Mouse (Mus musculus): ENCODE measurements around the gene Tmcc1. TPM values are rescaled to one million over a fixed set of nuclear protein-coding genes. Genes with fewer than 3 reads are reported as not detected.

Tmcc1 gene
- polyA plus RNA-seq, 1 experiment from 2014 or later: 9.4 TPM

GRCm38 (mm10) chr6:116107471-116108358 lies 85.6 kb downstream of the Tmcc1 start:
- TF ChIP-seq CTCF (IDR thresholded peaks at IDR 0.05; ENCODE audit: low read depth): peak; percentile 30
- TF ChIP-seq EP300 (optimal IDR thresholded peaks at IDR 0.05): no peak
- Histone ChIP-seq H3K27ac (replicated peaks) (peak overlapping the region; percentile 72), H3K36me3 (ENCODE audit: control insufficient read depth, insufficient read depth, low read length) (no peaks in the 10 kb centered on the region), H3K4me1 (replicated peaks; ENCODE audit: control insufficient read depth, insufficient read depth) (no peaks in the 10 kb centered on the region; the same call in 1 of the 2 replicates), H3K27me3 (ENCODE audit: control insufficient read depth, insufficient read depth, low read length) (no peaks in the 10 kb centered on the region), H3K9me3 (ENCODE audit: control insufficient read depth, low read length) (no peaks in the 10 kb centered on the region), H3K4me2 (replicated peaks; ENCODE audit: low read depth) (peak overlapping the region; percentile 97), H3K9ac (ENCODE audit: low read length) (peak overlapping the region; percentile 66), H3K4me3 (ENCODE audit: low read depth, low read length) (peak overlapping the region; percentile 61)
- WGBS: 4% methylated on average over 29 of the region's 29 CpGs
- ATAC-seq (ENCODE audit: low FRiP score, low TSS enrichment): peak; percentile 90
- DNase-seq (ENCODE audit: low spot score): peak; percentile 67

DNA sequence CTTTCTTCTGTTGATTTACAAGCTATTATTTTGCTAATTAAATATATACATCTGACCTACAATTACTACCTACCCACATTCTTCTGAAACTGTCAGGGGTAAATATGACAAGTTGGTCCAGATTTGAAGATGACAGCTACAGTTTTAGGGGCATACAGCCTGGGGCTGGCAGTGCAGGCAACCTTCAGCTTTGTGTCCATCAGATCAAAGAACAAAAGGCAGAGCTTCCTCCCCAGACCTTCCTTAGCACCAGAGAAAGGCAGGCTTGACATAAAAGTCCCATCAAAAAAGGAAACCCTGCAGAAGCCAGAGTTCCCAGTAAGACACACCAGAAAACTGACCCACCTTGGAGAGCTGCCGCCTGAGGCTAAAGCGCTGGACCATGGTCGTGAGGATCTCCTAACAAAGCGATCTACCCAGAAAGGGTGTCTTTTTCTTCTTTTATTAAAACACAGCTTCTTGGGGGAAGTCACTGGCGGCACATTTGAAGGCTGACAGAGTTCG lies 86.3 kb downstream of the Tmcc1 start:
- DNase-seq (ENCODE audit: low spot score) (no peak), ATAC-seq (ENCODE audit: low FRiP score, low TSS enrichment) (no peak)
- peak overlapping the region; percentile 72 for H3K27ac ChIP-seq (replicated peaks)
- H3K9me3 ChIP-seq (ENCODE audit: control insufficient read depth, low read length): no peaks in the 10 kb centered on the region
- peak overlapping the region; percentile 97 for H3K4me2 ChIP-seq (replicated peaks; ENCODE audit: low read depth)
- peak overlapping the region; percentile 66 for H3K9ac ChIP-seq (ENCODE audit: low read length)
- H3K4me3 ChIP-seq (ENCODE audit: low read depth, low read length): peak overlapping the region; percentile 61
- no peaks in the 10 kb centered on the region for H3K36me3 ChIP-seq (ENCODE audit: control insufficient read depth, insufficient read depth, low read length)
- no peak for TF ChIP-seq EP300 (optimal IDR thresholded peaks at IDR 0.05)
- TF ChIP-seq CTCF (IDR thresholded peaks at IDR 0.05; ENCODE audit: low read depth): no peak
- WGBS: 22% methylated on average over 6 of the region's 6 CpGs
- H3K4me1 ChIP-seq (replicated peaks; ENCODE audit: control insufficient read depth, insufficient read depth): no peaks in the 10 kb centered on the region; the same call in 1 of the 2 replicates
- no peaks in the 10 kb centered on the region for H3K27me3 ChIP-seq (ENCODE audit: control insufficient read depth, insufficient read depth, low read length)

DNA sequence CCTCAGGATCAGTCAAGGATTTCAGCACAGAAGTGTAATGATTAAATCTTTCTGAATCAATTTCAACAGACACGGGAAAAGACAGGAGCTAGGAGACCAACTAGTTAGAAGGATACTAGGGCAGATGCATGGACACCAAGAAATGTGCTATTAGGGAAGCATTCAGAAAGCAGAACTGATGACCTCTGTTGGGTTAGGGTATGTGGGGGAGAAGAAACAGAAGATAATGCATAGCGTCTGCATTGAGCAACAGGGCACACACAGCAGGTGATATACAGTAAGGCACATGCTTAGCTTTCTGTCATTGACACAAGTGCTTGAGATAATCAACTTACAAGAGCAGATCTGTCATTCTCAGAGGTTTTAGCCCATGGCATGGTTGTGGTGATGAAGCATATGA lies 95.7 kb downstream of the Tmcc1 start:
- ATAC-seq (ENCODE audit: low FRiP score, low TSS enrichment) (no peak), DNase-seq (ENCODE audit: low spot score) (no peak)
- Histone ChIP-seq H3K27me3 (ENCODE audit: control insufficient read depth, insufficient read depth, low read length) (no peaks in the 10 kb centered on the region), H3K9ac (ENCODE audit: low read length) (no peak overlapping the region), H3K36me3 (ENCODE audit: control insufficient read depth, insufficient read depth, low read length) (no peaks in the 10 kb centered on the region), H3K9me3 (ENCODE audit: control insufficient read depth, low read length) (no peaks in the 10 kb centered on the region), H3K4me1 (replicated peaks; ENCODE audit: control insufficient read depth, insufficient read depth) (no peaks in the 10 kb centered on the region), H3K4me3 (ENCODE audit: low read depth, low read length) (no peak overlapping the region), H3K27ac (replicated peaks) (no peak overlapping the region), H3K4me2 (replicated peaks; ENCODE audit: low read depth) (no peak overlapping the region)
- 89% methylated on average over 2 of the region's 2 CpGs for WGBS
- no peak for TF ChIP-seq CTCF (IDR thresholded peaks at IDR 0.05; ENCODE audit: low read depth)
- TF ChIP-seq EP300 (optimal IDR thresholded peaks at IDR 0.05): no peak

DNA sequence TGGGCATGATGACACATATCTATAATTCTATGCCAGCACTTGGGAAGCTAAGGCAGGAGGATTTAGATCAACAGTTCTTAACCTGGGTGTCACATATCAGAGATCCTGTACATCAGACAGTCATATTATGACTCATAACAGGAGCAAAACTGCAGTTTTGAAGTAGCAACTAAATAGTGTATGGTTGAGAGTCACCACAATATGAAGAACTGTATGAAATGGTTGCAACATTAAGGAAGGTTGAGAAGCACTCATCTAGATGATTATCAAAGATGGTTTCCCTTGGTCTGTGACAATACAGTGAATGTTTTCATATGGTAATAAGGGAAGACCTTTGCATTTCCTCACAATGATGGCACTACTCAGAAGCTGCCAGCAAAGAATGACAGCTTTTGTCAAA lies 103.9 kb downstream of the Tmcc1 start:
- no peaks in the 10 kb centered on the region for H3K9me3 ChIP-seq (ENCODE audit: control insufficient read depth, low read length)
- H3K36me3 ChIP-seq (ENCODE audit: control insufficient read depth, insufficient read depth, low read length): no peaks in the 10 kb centered on the region
- no peaks in the 10 kb centered on the region for H3K4me1 ChIP-seq (replicated peaks; ENCODE audit: control insufficient read depth, insufficient read depth)
- no peak overlapping the region for H3K4me3 ChIP-seq (ENCODE audit: low read depth, low read length)
- no peak overlapping the region for H3K9ac ChIP-seq (ENCODE audit: low read length)
- no peak for DNase-seq (ENCODE audit: low spot score)
- TF ChIP-seq CTCF (IDR thresholded peaks at IDR 0.05; ENCODE audit: low read depth) (no peak), EP300 (optimal IDR thresholded peaks at IDR 0.05) (no peak)
- H3K4me2 ChIP-seq (replicated peaks; ENCODE audit: low read depth): no peak overlapping the region
- H3K27ac ChIP-seq (replicated peaks): no peak overlapping the region
- no peaks in the 10 kb centered on the region for H3K27me3 ChIP-seq (ENCODE audit: control insufficient read depth, insufficient read depth, low read length)
- no peak for ATAC-seq (ENCODE audit: low FRiP score, low TSS enrichment)

DNA sequence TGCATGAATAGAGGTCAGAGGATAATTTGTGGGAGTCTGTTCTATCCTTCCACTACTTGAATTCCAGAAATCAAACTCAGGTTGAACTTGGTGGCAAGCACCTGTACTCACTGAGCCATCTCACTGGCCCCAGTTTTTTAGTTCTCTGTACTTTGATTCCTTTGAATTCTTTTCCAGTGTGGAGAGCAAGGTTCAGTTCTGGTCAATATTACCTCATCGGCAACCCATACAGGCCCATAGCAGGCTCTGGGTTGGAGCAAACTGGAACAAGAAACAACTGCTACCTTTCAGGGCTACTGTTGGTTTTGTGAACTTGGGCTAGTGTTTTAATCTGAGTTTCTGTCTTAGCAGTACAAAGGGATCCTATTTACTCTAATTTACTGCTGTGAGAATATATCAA lies 107.2 kb downstream of the Tmcc1 start:
- ATAC-seq (ENCODE audit: low FRiP score, low TSS enrichment): no peak; the same call in 1 of the 2 replicates
- Histone ChIP-seq H3K36me3 (ENCODE audit: control insufficient read depth, insufficient read depth, low read length) (no peaks in the 10 kb centered on the region), H3K27me3 (ENCODE audit: control insufficient read depth, insufficient read depth, low read length) (no peaks in the 10 kb centered on the region), H3K4me1 (replicated peaks; ENCODE audit: control insufficient read depth, insufficient read depth) (no peaks in the 10 kb centered on the region), H3K27ac (replicated peaks) (no peak overlapping the region), H3K4me3 (ENCODE audit: low read depth, low read length) (no peak overlapping the region), H3K9ac (ENCODE audit: low read length) (no peak overlapping the region), H3K9me3 (ENCODE audit: control insufficient read depth, low read length) (no peaks in the 10 kb centered on the region), H3K4me2 (replicated peaks; ENCODE audit: low read depth) (no peak overlapping the region)
- TF ChIP-seq EP300 (optimal IDR thresholded peaks at IDR 0.05) (no peak), CTCF (IDR thresholded peaks at IDR 0.05; ENCODE audit: low read depth) (no peak)
- WGBS: 83% methylated on average over 1 of the region's 1 CpGs
- no peak for DNase-seq (ENCODE audit: low spot score)

DNA sequence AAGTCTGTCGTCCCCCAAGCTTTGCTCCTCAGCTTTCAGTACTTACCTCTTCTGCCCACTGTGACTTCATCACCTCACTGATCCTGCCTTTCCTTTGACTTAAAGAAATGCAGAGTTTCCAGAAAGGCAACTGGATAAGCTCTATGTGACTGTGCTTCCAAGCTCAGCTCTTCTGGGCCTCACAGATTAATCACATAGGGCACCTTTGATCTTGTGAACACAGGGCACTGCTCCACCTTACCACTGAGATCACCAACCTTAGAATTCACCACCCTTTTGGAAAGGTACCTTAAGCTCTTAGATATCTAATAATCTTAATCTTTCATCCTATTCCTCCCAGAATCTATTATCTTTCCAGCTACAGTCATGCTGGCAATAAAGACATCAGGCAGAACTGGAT lies 111.0 kb downstream of the Tmcc1 start:
- no peak overlapping the region for H3K4me3 ChIP-seq (ENCODE audit: low read depth, low read length)
- ATAC-seq (ENCODE audit: low FRiP score, low TSS enrichment) (no peak), DNase-seq (ENCODE audit: low spot score) (no peak)
- WGBS: 58% methylated on average over 1 of the region's 1 CpGs
- no peaks in the 10 kb centered on the region for H3K27me3 ChIP-seq (ENCODE audit: control insufficient read depth, insufficient read depth, low read length)
- H3K4me1 ChIP-seq (replicated peaks; ENCODE audit: control insufficient read depth, insufficient read depth): no peaks in the 10 kb centered on the region
- no peaks in the 10 kb centered on the region for H3K9me3 ChIP-seq (ENCODE audit: control insufficient read depth, low read length)
- H3K4me2 ChIP-seq (replicated peaks; ENCODE audit: low read depth): no peak overlapping the region
- TF ChIP-seq EP300 (optimal IDR thresholded peaks at IDR 0.05): no peak
- TF ChIP-seq CTCF (IDR thresholded peaks at IDR 0.05; ENCODE audit: low read depth): no peak
- H3K9ac ChIP-seq (ENCODE audit: low read length): no peak overlapping the region
- no peak overlapping the region for H3K27ac ChIP-seq (replicated peaks)
- no peaks in the 10 kb centered on the region for H3K36me3 ChIP-seq (ENCODE audit: control insufficient read depth, insufficient read depth, low read length)

Measured in stomach, postnatal 0 days (tissue).